Mouse (Mus musculus) myocyte (in vitro differentiated cells): ENCODE results near the gene Tmem156. TPM values are rescaled to one million over a fixed set of nuclear protein-coding genes. Genes with fewer than 3 reads are reported as not detected.

Experiments used
- H3K27me3 ChIP-seq: one replicate; pipeline ENCODE4 v1.6.1; 2011; ENCODE audit not compliant: control insufficient read depth, insufficient read depth, insufficient read length
- H3K36me3 ChIP-seq: one replicate; pipeline ENCODE4 v1.6.1; 2011; ENCODE audit not compliant: control insufficient read depth, insufficient read depth
- H3K4me2 ChIP-seq: one replicate; pipeline ENCODE4 v1.6.1; 2011; ENCODE audit warnings: low read depth, control low read depth
- H3K4me3 ChIP-seq: one replicate; pipeline ENCODE4 v1.5.1; 2011; ENCODE audit warnings: mild to moderate bottlenecking, control low read depth, moderate library complexity
- H3K79me2 ChIP-seq: one replicate; pipeline ENCODE4 v1.6.1; 2011; ENCODE audit not compliant: control insufficient read depth, insufficient read depth
- H3ac ChIP-seq: one replicate; pipeline ENCODE4 v1.6.1; 2011; ENCODE audit not compliant: control insufficient read depth, insufficient read length
- CEBPB ChIP-seq: IDR thresholded peaks from 2 replicates; pipeline ENCODE4 v1.6.1; 2011; ENCODE audit warnings: mild to moderate bottlenecking, moderate library complexity; ENCODE audit not compliant: poor library complexity, insufficient read depth, severe bottlenecking
- E2F4 ChIP-seq: IDR thresholded peaks from one replicate; pipeline ENCODE4 v1.6.1; 2011; ENCODE audit warnings: mild to moderate bottlenecking, control low read depth, moderate library complexity; ENCODE audit not compliant: insufficient read depth
- MAX ChIP-seq: IDR thresholded peaks from one replicate; pipeline ENCODE4 v1.6.1; 2011; ENCODE audit warnings: low read depth, mild to moderate bottlenecking, control low read depth
- MYOD1 ChIP-seq, 3 experiments: IDR thresholded peaks; one replicate each; pipeline ENCODE4 v1.6.1; 2011; ENCODE audit warnings: control low read depth in 2 of 3, low read depth in 2 of 3, mild to moderate bottlenecking in 2 of 3, moderate library complexity in 1 of 3; ENCODE audit not compliant: insufficient read length in 2 of 3, control insufficient read depth in 1 of 3
- MYOG ChIP-seq, 3 experiments: IDR thresholded peaks; one replicate each; pipeline ENCODE4 v1.6.1; 2011; ENCODE audit warnings: control low read depth in 2 of 3, low read depth in 2 of 3, mild to moderate bottlenecking in 2 of 3; ENCODE audit not compliant: insufficient read length in 2 of 3, control insufficient read depth in 1 of 3, insufficient read depth in 1 of 3
- POLR2A ChIP-seq: IDR thresholded peaks from one replicate; pipeline ENCODE4 v1.6.1; 2011; ENCODE audit warnings: low read depth, mild to moderate bottlenecking, control low read depth, moderate library complexity; ENCODE audit not compliant: insufficient read length
- POLR2AphosphoS2 ChIP-seq: IDR thresholded peaks from one replicate; pipeline ENCODE4 v1.6.1; 2011; ENCODE audit warnings: low read depth, control low read depth; ENCODE audit not compliant: insufficient read length
- REST ChIP-seq: IDR thresholded peaks from one replicate; pipeline ENCODE4 v1.6.1; 2011; ENCODE audit warnings: mild to moderate bottlenecking, control low read depth, moderate library complexity; ENCODE audit not compliant: insufficient read depth, insufficient read length
- SRF ChIP-seq: IDR thresholded peaks from one replicate; pipeline ENCODE4 v1.6.1; 2011; ENCODE audit warnings: low read depth; ENCODE audit not compliant: control insufficient read depth, insufficient read length
- TCF12 ChIP-seq: IDR thresholded peaks from one replicate; pipeline ENCODE4 v1.6.1; 2011; ENCODE audit warnings: mild to moderate bottlenecking, control low read depth; ENCODE audit not compliant: poor library complexity, insufficient read depth, severe bottlenecking
- TCF3 ChIP-seq: IDR thresholded peaks from one replicate; pipeline ENCODE4 v1.6.1; 2011; ENCODE audit warnings: low read depth, control low read depth; ENCODE audit not compliant: insufficient read length
- USF1 ChIP-seq: IDR thresholded peaks from one replicate; pipeline ENCODE4 v1.6.1; 2011; ENCODE audit warnings: low read depth, mild to moderate bottlenecking, control low read depth, moderate library complexity
- polyA plus RNA-seq: library from polyadenylated mRNA; unstranded; fragments of >200 nt; fragmentation: generic; extraction: Trizol; gene quantifications from one replicate; pipeline ENCODE4 v1.2.1, GENCODE M21; 2012; ENCODE audit warnings: missing spikeins

Tmem156 gene
- polyA plus RNA-seq, 1 experiment = 0.61 TPM

- peaks cover 5% of the 10 kb centered on the region for H3K36me3 ChIP-seq
- no peaks in the 10 kb centered on the region for H3K27me3 ChIP-seq
- H3K4me3 ChIP-seq = no peak overlapping the region
- H3ac ChIP-seq = no peak overlapping the region
- TF ChIP-seq POLR2AphosphoS2 = peak; percentile 44
- TF ChIP-seq TCF3 = no peak
- H3K79me2 ChIP-seq = no peaks in the 10 kb centered on the region
- H3K4me2 ChIP-seq = no peak overlapping the region
Measured at GRCm38 (mm10) chr5:65043407-65043895, 48.5 kb downstream of the Tmem156 start.

- H3K36me3 ChIP-seq = peaks cover 5% of the 10 kb centered on the region
- H3K27me3 ChIP-seq = no peaks in the 10 kb centered on the region
- H3K4me3 ChIP-seq = no peak overlapping the region
- no peak overlapping the region for H3K4me2 ChIP-seq
- TF ChIP-seq USF1 (no peak), SRF (no peak), REST (no peak), MYOD1 (IDR thresholded peaks at IDR 0.05; ENCODE audit: control insufficient read depth in 1 of 3, insufficient read length in 2 of 3, low read depth in 2 of 3) (no peak)
- no peak overlapping the region for H3ac ChIP-seq
- no peaks in the 10 kb centered on the region for H3K79me2 ChIP-seq
Measured at GRCm38 (mm10) chr5:65040463-65040862, 51.5 kb downstream of the Tmem156 start.

GRCm38 (mm10) chr5:65038811-65039571 is 52.9 kb downstream of the Tmem156 start:
- H3K79me2 ChIP-seq = no peaks in the 10 kb centered on the region
- no peaks in the 10 kb centered on the region for H3K27me3 ChIP-seq
- peaks cover 5% of the 10 kb centered on the region for H3K36me3 ChIP-seq
- no peak overlapping the region for H3K4me3 ChIP-seq
- H3K4me2 ChIP-seq = no peak overlapping the region
- no peak for TF ChIP-seq POLR2A
- H3ac ChIP-seq = no peak overlapping the region

- Histone ChIP-seq H3ac (no peak overlapping the region), H3K4me2 (no peak overlapping the region), H3K27me3 (no peaks in the 10 kb centered on the region), H3K4me3 (no peak overlapping the region), H3K79me2 (no peaks in the 10 kb centered on the region), H3K36me3 (peaks cover 5% of the 10 kb centered on the region)
- no peak for TF ChIP-seq USF1
- TF ChIP-seq TCF3 = no peak
- TF ChIP-seq CEBPB = no peak
- no peak for TF ChIP-seq REST
- no peak for TF ChIP-seq MAX
- no peak for TF ChIP-seq E2F4
- no peak for TF ChIP-seq MYOD1 (IDR thresholded peaks at IDR 0.05; ENCODE audit: control insufficient read depth in 1 of 3, insufficient read length in 2 of 3, low read depth in 2 of 3)
- no peak for TF ChIP-seq TCF12
- no peak for TF ChIP-seq POLR2A
- TF ChIP-seq POLR2AphosphoS2 = no peak
- no peak for TF ChIP-seq SRF
- no peak for TF ChIP-seq MYOG (IDR thresholded peaks at IDR 0.05; ENCODE audit: control insufficient read depth in 1 of 3, insufficient read depth in 1 of 3, insufficient read length in 2 of 3, low read depth in 2 of 3)
Measured at GRCm38 (mm10) chr5:65038305-65038704, 53.6 kb downstream of the Tmem156 start.

GRCm38 (mm10) chr5:65036597-65036996 is 55.3 kb downstream of the Tmem156 start:
- peaks cover 5% of the 10 kb centered on the region for H3K36me3 ChIP-seq
- H3ac ChIP-seq = no peak overlapping the region
- no peaks in the 10 kb centered on the region for H3K27me3 ChIP-seq
- TF ChIP-seq E2F4 (no peak), MAX (no peak)
- no peak overlapping the region for H3K4me2 ChIP-seq
- no peaks in the 10 kb centered on the region for H3K79me2 ChIP-seq
- H3K4me3 ChIP-seq = no peak overlapping the region

GRCm38 (mm10) chr5:65028019-65028418 is 63.9 kb downstream of the Tmem156 start:
- Histone ChIP-seq H3K4me2 (no peak overlapping the region), H3K79me2 (no peaks in the 10 kb centered on the region), H3K4me3 (no peak overlapping the region), H3K27me3 (no peaks in the 10 kb centered on the region), H3K36me3 (peaks cover 12% of the 10 kb centered on the region), H3ac (no peak overlapping the region)
- no peak for TF ChIP-seq TCF3
- TF ChIP-seq USF1 = no peak
- no peak for TF ChIP-seq POLR2A
- TF ChIP-seq POLR2AphosphoS2 = no peak
- no peak for TF ChIP-seq MYOG (IDR thresholded peaks at IDR 0.05; ENCODE audit: control insufficient read depth in 1 of 3, insufficient read depth in 1 of 3, insufficient read length in 2 of 3, low read depth in 2 of 3)
- no peak for TF ChIP-seq CEBPB
- no peak for TF ChIP-seq SRF
- TF ChIP-seq TCF12 = no peak
- no peak for TF ChIP-seq E2F4
- TF ChIP-seq MYOD1 (IDR thresholded peaks at IDR 0.05; ENCODE audit: control insufficient read depth in 1 of 3, insufficient read length in 2 of 3, low read depth in 2 of 3) = no peak
- TF ChIP-seq REST = no peak
- TF ChIP-seq MAX = no peak
